Mouse (Mus musculus) kidney, adult 2 months (tissue): ENCODE measurements at regions not wholly inside any gene's neighbourhood (a gene's known extent, or its start where the extent isn't known, plus 50 kb on each side); places are given as distances from the start of the nearest gene placed in this dataset.

Experiments used
- CTCF ChIP-seq: fragments of 200-500 bp; conservative IDR thresholded peaks from 2 replicates; pipeline ENCODE4 v1.5.1; 2011; ENCODE audit warnings: low read depth, mild to moderate bottlenecking, control low read depth, low read length, moderate library complexity, mixed read lengths; ENCODE audit not compliant: insufficient read depth, insufficient read length
- POLR2A ChIP-seq: fragments of 200-500 bp; IDR thresholded peaks from one replicate; pipeline ENCODE4 v1.6.1; 2011; ENCODE audit warnings: low read depth, low read length, control low read depth

GRCm38 (mm10) chr15:60303501-60303900 lies 287.1 kb upstream of the 4933412E24Rik start:
- TF ChIP-seq POLR2A = no peak
- no peak for TF ChIP-seq CTCF
